Mouse (Mus musculus) spleen, adult 2 months (tissue): Measurements from ENCODE around the gene Map3k19.

ENCODE experiments used
- CTCF ChIP-seq: fragments of 200-500 bp; IDR thresholded peaks from 2 replicates; pipeline ENCODE4 v1.5.1; 2011; ENCODE audit warnings: mild to moderate bottlenecking, inconsistent platforms; ENCODE audit not compliant: insufficient read depth, insufficient read length, insufficient replicate concordance; ENCODE audit errors: extremely low read depth
- POLR2A ChIP-seq: fragments of 200-500 bp; IDR thresholded peaks from 2 replicates; pipeline ENCODE4 v1.6.1; 2011; ENCODE audit warnings: low read depth, low read length, inconsistent platforms

- no peak for TF ChIP-seq CTCF
- TF ChIP-seq POLR2A: no peak
Measured at GRCm38 (mm10) chr1:127830215-127830921, 24.5 kb downstream of the Map3k19 start.
